Mouse (Mus musculus) CD4-positive naive resting alpha-beta T cell, adult 76 days (primary cell): ENCODE results near the gene Poldip2. TPM values are rescaled to one million over a fixed set of nuclear protein-coding genes. Genes with fewer than 3 reads are reported as not detected.

Source experiments
- total RNA-seq: library from RNA; stranded (reverse); gene quantifications from one replicate; pipeline ENCODE4 v1.2.4, GENCODE M21; 2023

Gene Poldip2
- 31.5 TPM for total RNA-seq

GRCm38 (mm10) chr11:78512025-78512957 is at the start of gene Poldip2, which contains the start of gene Tmem199:
Gene Poldip2, plus strand, starts transcription at chr11:78512193.
Gene Tmem199, minus strand, starts transcription at chr11:78512172.

DNA sequence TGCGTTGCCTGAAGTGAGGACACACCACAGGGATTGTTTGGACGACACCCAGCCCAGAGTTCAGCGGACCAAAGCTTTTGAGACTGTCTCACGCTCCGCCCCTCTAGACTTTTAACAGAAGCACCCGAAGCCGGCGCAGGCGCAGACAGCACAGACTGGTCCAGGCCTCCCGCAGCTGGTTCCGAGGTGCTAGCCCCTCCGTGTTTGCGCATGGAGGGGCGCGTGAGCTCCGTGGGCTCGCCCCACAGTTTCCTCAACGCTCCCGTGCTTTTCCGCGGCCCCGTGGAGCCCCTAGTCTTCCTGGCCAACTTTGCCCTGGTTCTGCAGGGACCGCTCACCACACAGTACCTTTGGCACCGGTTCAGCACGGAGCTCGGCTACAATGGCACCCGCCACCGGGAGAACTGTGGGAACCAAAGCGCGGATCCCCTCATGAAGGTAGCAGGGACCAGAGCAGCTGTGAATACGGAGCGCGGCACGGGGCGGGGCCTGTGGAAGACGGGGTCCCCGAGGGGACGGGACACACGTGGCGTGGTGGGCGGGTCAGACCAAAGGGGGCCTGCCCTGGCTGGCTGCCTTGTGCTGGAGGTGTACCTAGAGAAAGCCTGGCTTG is 46.3 kb upstream of the Poldip2 start, which contains the start of gene Slc46a1:
Slc46a1 (plus strand) TSS at position 130 of the 613 bp plus-strand sequence.

DNA sequence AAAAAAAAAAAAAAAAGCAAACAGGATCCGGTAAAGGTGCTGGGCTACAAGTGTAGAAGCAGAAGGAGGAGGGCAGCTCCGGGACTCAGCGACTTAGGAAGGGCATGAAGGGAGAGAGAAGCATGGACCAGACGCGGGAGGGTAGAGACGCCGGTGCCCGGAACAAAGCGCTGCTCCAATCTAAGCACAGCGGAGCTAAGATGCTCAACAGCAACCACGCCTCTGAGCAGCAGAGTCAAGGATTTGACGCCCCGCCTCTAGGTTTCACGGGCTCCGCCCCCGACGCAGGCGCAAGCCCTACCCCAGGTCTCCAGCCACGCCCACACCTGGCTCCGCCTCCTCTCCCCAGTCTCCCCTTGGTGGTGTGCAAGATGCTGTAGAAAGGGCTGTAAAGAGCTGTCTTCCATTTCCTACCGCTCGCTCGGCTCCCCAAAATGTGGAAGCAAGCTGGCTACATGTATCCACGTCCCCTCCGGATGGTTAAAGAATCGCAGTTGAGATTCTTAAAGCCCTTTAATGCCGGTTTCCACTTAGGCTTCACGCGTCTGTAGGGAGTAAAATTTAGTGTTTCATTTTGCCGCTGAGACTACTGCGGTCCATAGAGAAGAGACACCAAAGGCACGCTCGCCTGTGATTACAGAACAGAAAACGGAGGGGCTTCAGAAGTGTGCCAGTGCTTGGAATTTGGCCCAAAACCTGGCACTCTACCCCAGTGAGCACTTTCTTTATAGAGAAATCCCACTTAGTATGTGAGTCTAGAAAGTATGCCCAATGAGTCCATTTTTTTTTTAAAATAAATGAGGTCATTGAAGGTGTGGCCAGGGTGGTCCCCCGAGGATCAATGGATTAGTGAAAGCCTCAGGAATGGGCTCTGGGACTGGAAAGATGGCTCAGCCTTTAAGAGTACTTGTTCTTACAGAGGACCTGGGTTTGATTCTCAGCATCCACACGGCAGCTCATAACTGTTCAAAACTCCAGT is 14.2 kb upstream of the Poldip2 start, which contains the start of gene Sarm1:
Sarm1 (minus strand) TSS at position 211 of the 979 bp plus-strand sequence.

DNA sequence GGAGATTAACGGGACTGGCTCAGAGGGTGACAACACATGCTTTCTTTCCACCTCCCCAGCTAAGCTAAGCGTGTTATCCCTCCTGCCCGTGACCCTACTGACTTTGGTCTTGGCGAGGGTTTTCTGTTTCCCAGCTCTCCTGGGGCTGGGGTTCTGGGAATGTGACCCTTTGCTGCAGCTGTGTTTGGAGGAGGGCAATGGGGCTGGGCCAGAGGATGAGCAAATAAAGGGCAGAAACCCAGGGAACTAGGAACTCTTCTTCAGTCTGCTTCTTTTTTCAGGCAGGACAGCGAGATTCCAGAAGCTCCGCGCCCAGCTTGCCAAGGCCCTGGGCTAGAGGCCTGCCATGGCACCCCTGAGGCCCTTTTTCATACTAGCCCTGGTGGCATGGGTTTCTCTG is 13.0 kb upstream of the Poldip2 start, which contains the start of gene Vtn:
Vtn (plus strand) TSS at position 88 of the 400 bp plus-strand sequence.

GRCm38 (mm10) chr11:78502909-78503650 is 8.9 kb upstream of the Poldip2 start, which contains the start of gene Sebox:
Gene Sebox, plus strand, starts transcription at chr11:78503447.

DNA sequence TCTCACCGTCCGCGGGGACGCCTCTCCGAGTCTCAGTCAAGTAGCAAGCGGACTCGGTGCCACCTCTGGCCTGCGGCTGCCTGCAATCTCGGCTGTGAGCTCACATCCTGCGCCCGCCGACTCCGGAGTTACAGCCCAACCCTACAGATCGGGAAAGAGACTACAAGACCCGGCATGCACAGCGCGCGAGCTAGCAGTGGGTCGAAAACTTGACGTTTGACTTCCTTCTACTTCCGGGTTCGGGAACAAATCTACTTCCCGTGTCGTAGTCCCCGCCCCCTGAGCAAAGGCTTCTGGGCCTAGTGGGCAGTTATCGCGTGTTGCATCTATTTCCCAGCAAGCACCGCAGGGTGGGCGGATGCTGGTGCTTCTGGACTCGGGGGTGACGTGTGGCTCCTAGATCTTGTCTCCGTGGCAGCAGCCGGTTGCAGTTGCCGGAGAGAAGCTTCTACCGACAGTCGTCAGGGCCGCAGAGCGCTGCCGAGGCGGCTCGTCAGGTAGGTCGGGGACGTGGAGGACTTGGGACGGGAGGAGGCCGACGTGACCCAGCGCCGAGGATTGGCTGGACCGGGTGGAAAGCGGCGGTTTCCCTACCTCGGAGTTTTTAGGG is 24.2 kb downstream of the Poldip2 start, which contains the start of the genes Tnfaip1 and Ift20:
Tnfaip1 (minus strand) TSS at position 253 of the 610 bp plus-strand sequence.
Ift20 (plus strand) TSS at position 282 of the 610 bp plus-strand sequence.

GRCm38 (mm10) chr11:78550168-78551058 is 38.4 kb downstream of the Poldip2 start, which contains the start of gene Tmem97:
Gene Tmem97, minus strand, starts transcription at chr11:78550777.

Other genes with a start within 250 kb of the Poldip2 start
- gene BC030499, start 221.4 kb upstream of the Poldip2 start, total RNA-seq: 0.35 TPM
- gene Spag5, start 210.7 kb upstream of the Poldip2 start, total RNA-seq: 3.8 TPM
- 12.0 TPM for gene Aldoc, start 189.2 kb upstream of the Poldip2 start, total RNA-seq
- 38.7 TPM for gene Pigs, start 183.8 kb upstream of the Poldip2 start, total RNA-seq
- gene Unc119, start 168.7 kb upstream of the Poldip2 start, total RNA-seq: 13.8 TPM
- not detected for gene Foxn1, start 125.6 kb upstream of the Poldip2 start, total RNA-seq
- gene Slc13a2, start 90.0 kb upstream of the Poldip2 start, total RNA-seq: not detected
- 1.6 TPM for gene Slc46a1, start 46.5 kb upstream of the Poldip2 start, total RNA-seq
- 1.6 TPM for gene Sarm1, start 14.4 kb upstream of the Poldip2 start, total RNA-seq
- gene Vtn, start 13.1 kb upstream of the Poldip2 start, total RNA-seq: not detected
- not detected for gene Sebox, start 8.7 kb upstream of the Poldip2 start, total RNA-seq
- gene Tmem199, start within 50 bp of the Poldip2 start, total RNA-seq: 16.6 TPM
- 14.0 TPM for gene Tnfaip1, start 24.1 kb downstream of the Poldip2 start, total RNA-seq
- gene Ift20, start 24.2 kb downstream of the Poldip2 start, total RNA-seq: 34.2 TPM
- 7.1 TPM for gene Tmem97, start 38.6 kb downstream of the Poldip2 start, total RNA-seq
- gene Nlk, start 185.2 kb downstream of the Poldip2 start, total RNA-seq: 70.7 TPM
- gene Ccnq, start 239.5 kb downstream of the Poldip2 start, total RNA-seq: 19.5 TPM